Mouse (Mus musculus) spleen, adult 10 weeks (tissue): ENCODE results near the gene Cep68. TPM values are rescaled to one million over a fixed set of nuclear protein-coding genes. Genes with fewer than 3 reads are reported as not detected.

Experiments used
- polyA plus RNA-seq: library from polyadenylated mRNA; stranded (reverse); fragments of 350-450 nt; fragmentation: Illumina TruSeq; extraction: RNeasy Lipid Tissue Mini Kit (QIAGEN cat#74804); gene quantifications from one replicate; pipeline ENCODE4 v1.2.3, GENCODE M21; 2015; ENCODE audit warnings: low replicate concordance; ENCODE audit not compliant: insufficient read depth

Cep68 gene
- polyA plus RNA-seq = 35.4 TPM

GRCm38 (mm10) chr11:20249296-20250110 lies at the start of gene Cep68:
TSS of gene Cep68 (minus strand) at chr11:20249429.

DNA sequence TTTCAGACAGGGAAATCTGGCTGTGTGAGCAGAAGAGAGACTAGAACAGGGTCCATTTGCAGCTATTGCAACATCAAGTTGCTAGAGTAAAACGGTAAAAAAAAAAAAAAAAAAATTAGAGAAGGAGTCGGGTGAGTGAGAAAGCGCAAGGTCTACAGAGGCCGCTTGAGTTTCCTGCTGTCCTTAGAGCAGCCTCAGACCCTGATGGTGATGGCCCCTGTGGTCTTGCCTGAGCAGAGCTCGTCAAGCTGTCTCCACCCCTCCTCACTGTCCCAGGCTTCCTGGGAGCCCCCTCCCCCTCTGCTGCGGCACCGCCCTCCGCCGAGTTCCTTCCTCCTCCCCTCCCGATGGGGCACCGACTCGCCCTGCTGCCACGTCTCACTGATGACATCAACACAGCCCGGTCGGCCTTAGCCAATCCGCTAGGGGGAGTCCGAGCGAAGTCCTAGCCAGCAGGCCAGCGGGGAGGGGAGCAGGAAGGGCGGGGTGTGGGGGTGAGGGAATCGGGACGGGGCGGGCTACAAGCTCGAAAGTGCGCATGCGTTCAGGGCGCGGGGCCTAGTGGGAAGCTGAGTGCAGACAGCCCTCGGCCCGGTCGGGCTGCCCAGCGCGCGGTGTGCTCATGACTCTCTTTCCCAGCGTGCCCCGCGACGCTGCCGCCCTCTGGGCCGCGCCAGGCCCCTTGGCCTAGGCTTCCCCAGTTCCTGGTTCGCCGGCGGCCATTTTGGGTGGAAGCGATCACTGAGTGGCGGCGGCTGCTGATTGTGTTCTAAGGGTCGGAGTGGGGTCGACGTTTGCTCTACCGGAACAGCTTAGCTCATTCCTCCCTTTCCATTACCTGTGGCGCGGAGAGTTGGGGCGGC lies 48.3 kb downstream of the Cep68 start, which contains the start of gene Rab1a:
Gene Rab1a, plus strand, starts transcription at position 720 of the 863 bp plus-strand sequence.

Other genes with a start within 250 kb of the Cep68 start
- gene Actr2, start 136.5 kb downstream of the Cep68 start, polyA plus RNA-seq = 403 TPM
- 159 TPM for gene Rab1a, start 48.0 kb downstream of the Cep68 start, polyA plus RNA-seq
- gene Slc1a4, start 83.3 kb upstream of the Cep68 start, polyA plus RNA-seq = 1.6 TPM